Mouse (Mus musculus) hindbrain, embryonic 16.5 days (tissue): ENCODE results near the gene Spindoc. TPM values are rescaled to one million over a fixed set of nuclear protein-coding genes. Genes with fewer than 3 reads are reported as not detected.
"Not testable (repeated sequence)": the region's sequence is repeated elsewhere in the genome, so short reads cannot be mapped to it uniquely, and the experiment has no call there.

Experiments
- ATAC-seq: fragments of 200-750 bp; cut with Nextera tagmentation; 2 replicates; pipeline ENCODE4 v1.8.0; 2017; ENCODE audit warnings: moderate TSS enrichment, moderate library complexity
- H3K27ac ChIP-seq: fragments of 300-500 bp; sonication (generic); 2 replicates; pipeline ENCODE4 v1.5.1; 2014; ENCODE audit warnings: low read depth, mild to moderate bottlenecking, control low read depth, low read length, moderate library complexity
- H3K27me3 ChIP-seq: fragments of 300-500 bp; sonication (generic); replicated peaks from 2 replicates; pipeline ENCODE4 v1.6.1; 2014; ENCODE audit warnings: low read length; ENCODE audit not compliant: control insufficient read depth, insufficient read depth
- H3K36me3 ChIP-seq: fragments of 300-500 bp; sonication (generic); 2 replicates; pipeline ENCODE4 v1.6.1; 2014; ENCODE audit warnings: mild to moderate bottlenecking, low read length, moderate library complexity, mixed read lengths; ENCODE audit not compliant: control insufficient read depth, insufficient read depth
- H3K4me1 ChIP-seq: fragments of 300-500 bp; sonication (generic); 2 replicates; pipeline ENCODE4 v1.6.1; 2014; ENCODE audit warnings: low read depth, low read length; ENCODE audit not compliant: control insufficient read depth, insufficient read depth
- H3K4me2 ChIP-seq: fragments of 300-500 bp; sonication (generic); 2 replicates; pipeline ENCODE4 v1.6.1; 2014; ENCODE audit warnings: mild to moderate bottlenecking, low read length, control low read depth, moderate library complexity
- H3K4me3 ChIP-seq: fragments of 300-500 bp; sonication (generic); 2 replicates; pipeline ENCODE4 v1.5.1; 2014; ENCODE audit warnings: mild to moderate bottlenecking, low read length, control low read depth, moderate library complexity
- H3K9ac ChIP-seq: fragments of 300-500 bp; sonication (generic); 2 replicates; pipeline ENCODE4 v1.6.1; 2014; ENCODE audit warnings: low read depth, mild to moderate bottlenecking, control low read depth, low read length, moderate library complexity
- H3K9me3 ChIP-seq: fragments of 300-500 bp; sonication (generic); 2 replicates; pipeline ENCODE4 v1.6.1; 2014; ENCODE audit warnings: mild to moderate bottlenecking, low read length, moderate library complexity; ENCODE audit not compliant: control insufficient read depth
- WGBS: fragments of 180-500 bp; shearing (Covaris S2); extraction: QIAGEN DNeasy Blood & Tissue Kit; methylation state at CpG from one replicate; pipeline ENCODE4 v1.1.7; 2014; 5-methylcytosine and 5-hydroxymethylcytosine counted together
- polyA plus RNA-seq: library from polyadenylated mRNA; unstranded; fragments of >200 nt; fragmentation: Nextera tagmentation; extraction: Ambion mirVana; gene quantifications from 2 replicates; pipeline ENCODE4 v1.2.1, GENCODE M21; 2015

The Spindoc gene
- polyA plus RNA-seq, 1 experiment from 2014 or later = 23.4 TPM

DNA sequence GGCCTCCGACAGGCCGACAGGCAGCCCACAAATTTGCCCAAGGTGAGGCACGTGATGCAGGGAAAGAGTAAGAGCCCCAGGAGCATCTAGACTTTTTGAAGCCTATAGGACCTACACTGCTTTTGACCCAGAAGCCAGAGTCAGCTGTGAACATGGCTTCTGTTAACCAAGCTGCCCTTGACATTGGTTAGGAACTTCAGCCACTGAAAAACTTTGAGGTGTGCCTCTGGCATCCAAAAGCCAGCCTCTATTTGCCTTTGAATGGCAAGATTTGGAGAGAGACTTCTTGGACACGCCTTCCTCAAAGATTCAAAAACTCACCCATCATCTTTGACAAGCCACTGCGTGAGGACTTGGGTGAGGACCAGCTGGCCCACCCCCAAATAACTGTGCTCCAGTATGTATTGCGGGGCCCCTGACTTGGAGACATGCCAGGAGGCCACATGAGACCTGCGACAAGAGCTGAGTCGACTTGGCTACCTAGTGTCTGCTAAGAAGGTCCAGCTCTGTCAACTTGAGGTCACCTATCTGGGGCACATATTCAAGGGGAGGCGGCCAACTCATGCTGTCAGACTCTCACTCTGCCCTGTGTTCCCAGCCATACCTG is 21.9 kb upstream of the Spindoc start:
- Histone ChIP-seq H3K9ac (no peak overlapping the region), H3K36me3 (no peaks in the 10 kb centered on the region), H3K27ac (no peak overlapping the region), H3K27me3 (no peaks in the 10 kb centered on the region), H3K4me2 (no peak overlapping the region), H3K9me3 (no peaks in the 10 kb centered on the region), H3K4me1 (no peaks in the 10 kb centered on the region), H3K4me3 (no peak overlapping the region)
- 55% methylated on average over 9 of the region's 9 CpGs for WGBS
- ATAC-seq = no peak

DNA sequence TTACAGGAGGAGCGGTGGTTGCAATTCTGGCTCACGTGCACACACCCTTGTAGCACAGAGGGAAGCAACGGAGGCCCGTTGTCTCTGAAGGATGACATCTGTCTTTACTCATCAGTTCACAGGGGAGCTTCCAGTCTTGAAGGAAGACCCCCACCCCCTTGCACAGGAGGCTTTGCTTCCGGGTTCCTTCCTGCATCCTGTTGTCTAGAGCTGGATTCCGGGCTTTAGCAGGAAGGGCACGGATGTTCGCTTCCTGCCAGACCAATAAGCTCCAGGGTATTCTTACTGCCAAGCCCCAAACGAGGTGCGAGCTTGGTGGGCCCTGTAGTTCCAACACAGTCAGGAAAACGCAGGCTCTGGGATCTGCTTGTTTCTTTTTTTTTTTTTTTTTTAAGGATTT is 17.8 kb upstream of the Spindoc start:
- no peaks in the 10 kb centered on the region for H3K36me3 ChIP-seq
- H3K4me2 ChIP-seq = no peak overlapping the region
- H3K4me1 ChIP-seq = no peaks in the 10 kb centered on the region
- H3K27ac ChIP-seq = no peak overlapping the region
- no peaks in the 10 kb centered on the region for H3K27me3 ChIP-seq
- no peak overlapping the region for H3K4me3 ChIP-seq
- no peak for ATAC-seq
- H3K9ac ChIP-seq = no peak overlapping the region
- WGBS = 72% methylated on average over 11 of the region's 11 CpGs
- no peaks in the 10 kb centered on the region for H3K9me3 ChIP-seq

DNA sequence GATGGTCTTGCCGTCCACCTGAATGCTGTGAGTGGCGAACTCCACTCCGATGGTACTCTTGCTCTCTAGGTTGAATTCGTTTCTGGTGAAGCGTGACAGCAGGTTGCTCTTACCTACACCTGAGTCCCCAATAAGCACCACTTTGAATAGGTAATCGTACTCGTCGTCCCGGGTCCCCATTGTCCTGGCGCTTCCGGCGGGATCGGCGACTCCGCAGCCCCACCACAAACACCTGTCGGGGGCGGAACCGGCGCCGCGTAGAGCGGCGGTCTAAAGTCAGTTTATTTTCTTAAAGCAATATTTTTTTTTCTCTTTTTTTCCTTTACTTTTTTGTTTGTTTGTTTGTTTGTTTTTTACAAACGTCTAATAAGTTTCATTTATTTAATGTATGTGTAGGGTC is 16.1 kb upstream of the Spindoc start:
- not testable (repeated sequence) for ATAC-seq, H3K4me3 ChIP-seq, H3K9me3 ChIP-seq, H3K36me3 ChIP-seq, H3K9ac ChIP-seq, H3K27ac ChIP-seq, H3K4me2 ChIP-seq, H3K4me1 ChIP-seq, H3K27me3 ChIP-seq
- 39% methylated on average over 24 of the region's 24 CpGs for WGBS

DNA sequence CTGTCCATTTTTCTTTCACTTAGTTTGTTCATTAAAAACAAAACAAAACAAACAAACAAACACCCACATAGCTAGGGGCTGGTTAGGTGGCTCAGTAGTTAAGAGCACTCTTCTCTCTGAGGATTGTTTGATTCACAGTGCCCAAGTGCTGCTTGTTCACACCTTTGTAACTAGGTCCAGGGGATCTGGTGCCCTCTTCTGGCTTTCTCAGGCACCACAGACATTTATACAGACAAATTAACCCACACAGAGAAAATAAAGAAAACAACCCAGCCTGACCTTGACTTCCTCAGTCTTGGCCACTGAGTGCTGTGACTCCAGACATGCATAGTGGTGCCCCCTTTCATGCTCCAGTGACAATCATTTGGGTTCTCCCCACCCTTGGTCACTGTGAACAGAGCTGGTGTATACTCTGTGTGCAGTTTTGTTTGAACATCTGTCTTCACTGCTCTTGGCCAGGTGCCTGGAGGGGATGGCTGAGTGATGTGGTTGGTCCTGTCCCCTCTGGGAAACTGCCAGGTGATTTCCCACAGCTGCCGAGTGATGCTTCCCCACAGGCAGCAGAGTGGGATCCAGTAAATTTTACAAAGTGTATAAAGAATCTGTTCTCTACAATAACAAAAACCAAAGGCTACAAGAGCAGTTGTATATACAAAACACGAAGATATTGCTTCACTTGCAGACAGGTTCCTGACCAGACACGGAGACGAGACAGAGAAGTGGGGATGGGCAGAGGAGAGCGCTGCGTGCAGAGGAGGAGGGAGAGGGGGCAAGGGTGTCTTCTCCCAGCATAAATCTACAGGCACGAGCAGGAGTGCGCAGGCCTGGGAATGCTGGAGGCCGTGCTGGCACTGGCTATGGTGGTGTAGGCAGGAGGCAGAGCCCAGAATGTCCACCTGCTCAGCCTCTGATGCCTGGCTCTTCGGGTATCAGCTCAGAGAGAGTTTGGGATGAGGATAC is 14.4 kb upstream of the Spindoc start:
- not testable (repeated sequence) for H3K4me3 ChIP-seq, H3K9me3 ChIP-seq, ATAC-seq, H3K27me3 ChIP-seq, H3K36me3 ChIP-seq, H3K27ac ChIP-seq, H3K4me1 ChIP-seq, H3K4me2 ChIP-seq, H3K9ac ChIP-seq
- WGBS = 67% methylated on average over 6 of the region's 10 CpGs

DNA sequence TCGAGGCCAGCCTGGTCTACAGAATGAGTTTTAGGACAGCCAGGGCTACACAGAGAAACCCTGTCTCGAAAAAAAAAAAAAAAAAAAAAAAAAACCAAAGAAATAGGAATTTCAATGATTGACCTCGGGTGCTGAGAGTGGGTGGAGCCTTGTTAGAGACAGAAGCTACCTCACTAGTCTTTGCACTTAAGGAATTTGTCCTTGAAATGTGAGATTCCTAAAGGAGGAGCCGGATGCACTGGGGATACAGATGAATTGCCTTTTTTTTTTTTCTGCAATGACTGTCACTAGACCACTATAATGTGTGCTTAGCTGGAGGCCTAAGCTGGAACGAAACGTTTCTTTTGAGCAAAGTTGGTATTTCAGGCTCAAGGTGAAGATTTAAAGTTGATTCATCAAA is 5.7 kb upstream of the Spindoc start:
- ATAC-seq = no peak
- no peaks in the 10 kb centered on the region for H3K27me3 ChIP-seq
- no peak overlapping the region for H3K4me3 ChIP-seq
- 86% methylated on average over 6 of the region's 6 CpGs for WGBS
- no peak overlapping the region for H3K9ac ChIP-seq
- H3K4me2 ChIP-seq = no peak overlapping the region
- peaks cover 8% of the 10 kb centered on the region for H3K4me1 ChIP-seq
- H3K27ac ChIP-seq = no peak overlapping the region
- peaks cover 4% of the 10 kb centered on the region; the same call in 1 of the 2 replicates for H3K9me3 ChIP-seq
- H3K36me3 ChIP-seq = peaks cover 2% of the 10 kb centered on the region; the same call in 1 of the 2 replicates

DNA sequence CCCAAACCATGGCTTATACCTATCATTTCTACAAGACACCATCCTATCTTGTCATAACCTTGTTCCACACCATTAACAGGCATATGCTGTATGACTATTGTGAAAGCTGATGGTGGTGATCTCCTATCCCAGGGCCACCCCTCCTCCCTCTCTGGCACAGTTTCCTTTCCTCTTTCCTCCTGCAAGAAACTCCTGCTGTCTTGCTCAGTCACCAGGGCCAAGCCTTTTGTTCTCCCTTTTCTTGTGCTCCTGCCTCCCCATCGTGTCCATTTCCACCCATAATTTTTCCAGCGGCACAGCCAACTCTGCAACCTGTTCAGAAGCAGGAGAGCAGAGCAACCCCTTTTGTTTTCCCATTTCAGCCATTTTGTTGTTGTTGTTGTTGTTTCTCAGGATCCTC is 3.2 kb upstream of the Spindoc start:
- 27% methylated on average over 2 of the region's 2 CpGs for WGBS
- Histone ChIP-seq H3K27me3 (no peaks in the 10 kb centered on the region), H3K27ac (no peak overlapping the region), H3K4me3 (no peak overlapping the region), H3K9ac (no peak overlapping the region), H3K4me2 (no peak overlapping the region), H3K4me1 (peaks cover 14% of the 10 kb centered on the region), H3K36me3 (peaks cover 2% of the 10 kb centered on the region; the same call in 1 of the 2 replicates), H3K9me3 (peaks cover 4% of the 10 kb centered on the region; the same call in 1 of the 2 replicates)
- no peak for ATAC-seq

DNA sequence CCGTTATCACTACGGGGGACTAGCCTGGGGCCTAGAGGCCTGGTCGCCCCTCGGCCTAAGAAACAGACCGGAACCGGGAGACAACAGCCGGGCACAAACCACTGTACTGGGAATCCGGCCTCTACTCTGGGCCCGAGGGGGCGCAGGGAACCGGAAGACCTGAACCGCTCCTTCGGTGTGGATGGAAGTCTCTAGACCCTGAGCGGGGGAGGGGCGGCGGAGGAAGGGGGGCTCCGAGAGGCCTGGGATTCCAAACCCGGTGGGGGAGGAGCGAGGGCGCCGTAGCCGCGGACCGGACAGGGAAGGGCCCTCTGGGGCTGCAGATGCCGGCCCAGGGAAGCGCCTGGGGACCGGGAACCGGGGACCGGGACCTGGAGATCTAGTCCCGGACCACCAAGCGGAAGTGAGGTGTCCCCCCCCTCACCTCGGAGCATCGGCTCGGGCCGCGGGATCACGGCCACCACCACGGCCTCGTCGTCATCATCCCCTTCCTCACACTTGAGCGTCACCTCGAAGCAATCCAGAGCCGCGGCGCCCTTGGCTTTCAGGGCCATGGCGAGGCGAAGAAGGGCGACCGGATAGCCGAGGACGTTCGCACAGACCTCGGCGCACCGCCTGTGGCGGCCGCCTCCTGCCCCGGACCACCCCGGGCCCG is 419 bp downstream of the Spindoc start:
- H3K9me3 ChIP-seq = no peaks in the 10 kb centered on the region
- WGBS = 1% methylated on average over 47 of the region's 60 CpGs
- ATAC-seq = peak; percentile 41
- peak overlapping the region; percentile 95 for H3K27ac ChIP-seq
- H3K4me2 ChIP-seq = peak overlapping the region; percentile 73
- H3K4me3 ChIP-seq = peak overlapping the region; percentile 95
- H3K4me1 ChIP-seq = peaks cover 22% of the 10 kb centered on the region
- peak overlapping the region; percentile 92 for H3K9ac ChIP-seq
- peaks cover 2% of the 10 kb centered on the region; the same call in 1 of the 2 replicates for H3K36me3 ChIP-seq
- H3K27me3 ChIP-seq = no peaks in the 10 kb centered on the region

DNA sequence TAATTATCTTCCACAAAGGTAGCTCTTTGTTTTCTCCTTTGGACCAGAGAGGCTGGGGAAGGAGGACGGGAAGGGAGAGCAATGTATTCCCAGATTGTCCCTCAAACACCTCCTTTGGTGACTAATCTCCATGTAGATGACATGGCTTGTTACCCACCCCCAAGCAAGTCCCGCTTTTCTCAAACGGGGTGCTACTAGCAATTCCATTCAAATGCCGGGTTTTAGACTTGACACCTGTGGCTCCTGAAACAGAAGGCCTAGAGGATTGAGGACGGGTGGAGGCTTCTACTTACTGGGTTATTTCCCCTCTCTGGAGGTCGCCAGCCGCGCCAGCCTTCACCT is 917 bp downstream of the Spindoc start:
- Histone ChIP-seq H3K27ac (peak overlapping the region; percentile 95), H3K9ac (peak overlapping the region; percentile 92), H3K27me3 (no peaks in the 10 kb centered on the region), H3K9me3 (no peaks in the 10 kb centered on the region), H3K4me1 (peaks cover 22% of the 10 kb centered on the region), H3K4me3 (peak overlapping the region; percentile 95), H3K4me2 (peak overlapping the region; percentile 73), H3K36me3 (peaks cover 2% of the 10 kb centered on the region; the same call in 1 of the 2 replicates)
- ATAC-seq = no peak; the same call in 1 of the 2 replicates
- WGBS = under 1% methylated on average over 8 of the region's 8 CpGs

DNA sequence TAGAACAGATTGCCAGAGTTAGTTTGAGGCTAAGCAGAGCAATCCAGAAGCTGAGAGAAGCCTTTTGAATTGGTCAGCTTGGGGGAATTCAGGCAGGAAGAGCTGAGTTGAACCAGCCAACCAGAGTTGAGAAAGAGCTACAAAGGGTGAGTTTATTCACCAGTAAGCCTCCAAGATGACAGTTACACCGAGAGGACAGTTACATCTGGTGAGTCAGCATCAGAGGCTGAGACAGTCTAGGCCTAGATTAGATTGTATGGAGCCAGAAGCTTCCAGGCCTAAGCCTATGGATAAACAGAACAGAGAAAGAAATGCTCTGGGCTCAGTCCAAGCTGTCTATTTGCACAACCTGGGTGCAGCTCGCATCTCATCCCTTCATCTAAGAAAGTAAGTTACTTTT is 5.2 kb downstream of the Spindoc start:
- Histone ChIP-seq H3K4me2 (no peak overlapping the region), H3K9me3 (no peaks in the 10 kb centered on the region), H3K27me3 (no peaks in the 10 kb centered on the region), H3K27ac (no peak overlapping the region), H3K4me1 (peaks cover 14% of the 10 kb centered on the region), H3K9ac (no peak overlapping the region), H3K4me3 (no peak overlapping the region), H3K36me3 (peaks cover 27% of the 10 kb centered on the region)
- ATAC-seq = no peak
- 83% methylated on average over 2 of the region's 2 CpGs for WGBS
